Mouse (Mus musculus) lung, embryonic 14.5 days (tissue): ENCODE results near the gene Hsd17b12. TPM values are rescaled to one million over a fixed set of nuclear protein-coding genes. Genes with fewer than 3 reads are reported as not detected.

Source experiments
- ATAC-seq: fragments of 200-750 bp; cut with Nextera tagmentation; 2 replicates; pipeline ENCODE4 v1.8.0; 2017; ENCODE audit warnings: mild to moderate bottlenecking, moderate TSS enrichment, moderate library complexity; ENCODE audit not compliant: insufficient read depth
- DNase-seq: peaks from one replicate; pipeline ENCODE4 v3.0.0-alpha.2; 2015
- H3K27ac ChIP-seq: fragments of 300-500 bp; sonication (generic); 2 replicates; pipeline ENCODE4 v1.5.1; 2014; ENCODE audit warnings: low read depth, mild to moderate bottlenecking, moderate library complexity
- H3K27me3 ChIP-seq: fragments of 300-500 bp; sonication (generic); 2 replicates; pipeline ENCODE4 v1.6.1; 2014; ENCODE audit warnings: low read length, control low read depth; ENCODE audit not compliant: insufficient read depth
- H3K36me3 ChIP-seq: fragments of 300-500 bp; sonication (generic); 2 replicates; pipeline ENCODE4 v1.6.1; 2014; ENCODE audit warnings: control low read depth; ENCODE audit not compliant: insufficient read depth
- H3K4me1 ChIP-seq: fragments of 300-500 bp; sonication (generic); 2 replicates; pipeline ENCODE4 v1.6.1; 2014; ENCODE audit warnings: antibody characterized with exemption, control low read depth; ENCODE audit not compliant: insufficient read depth
- H3K4me2 ChIP-seq: fragments of 300-500 bp; sonication (generic); 2 replicates; pipeline ENCODE4 v1.6.1; 2014; ENCODE audit warnings: mild to moderate bottlenecking
- H3K4me3 ChIP-seq: fragments of 300-500 bp; sonication (generic); 2 replicates; pipeline ENCODE4 v1.5.1; 2014; ENCODE audit warnings: low read depth, low read length
- H3K9ac ChIP-seq: fragments of 300-500 bp; sonication (generic); 2 replicates; pipeline ENCODE4 v1.6.1; 2014
- H3K9me3 ChIP-seq: fragments of 300-500 bp; sonication (generic); 2 replicates; pipeline ENCODE4 v1.6.1; 2016; ENCODE audit warnings: low read depth, low read length, control low read depth
- CTCF ChIP-seq: IDR thresholded peaks from 2 replicates; pipeline ENCODE4 v1.5.1; 2016; ENCODE audit warnings: antibody characterized with exemption, low read depth
- WGBS: fragments of 180-500 bp; shearing (Covaris S2); extraction: QIAGEN DNeasy Blood & Tissue Kit; methylation state at CpG from one replicate; pipeline ENCODE4 v1.1.7; 2014; 5-methylcytosine and 5-hydroxymethylcytosine counted together
- polyA plus RNA-seq: library from polyadenylated mRNA; unstranded; fragments of >200 nt; fragmentation: Nextera tagmentation; extraction: Ambion mirVana; gene quantifications from 2 replicates; pipeline ENCODE4 v1.2.1, GENCODE M21; 2014

Hsd17b12 gene
- polyA plus RNA-seq, 1 experiment from 2014 or later = 127 TPM

- Histone ChIP-seq H3K9me3 (no peaks in the 10 kb centered on the region), H3K36me3 (no peaks in the 10 kb centered on the region), H3K4me1 (no peaks in the 10 kb centered on the region), H3K9ac (no peak overlapping the region), H3K27ac (no peak overlapping the region), H3K4me2 (no peak overlapping the region), H3K4me3 (no peak overlapping the region), H3K27me3 (no peaks in the 10 kb centered on the region)
- DNase-seq (no peak), ATAC-seq (no peak)
- no peak for TF ChIP-seq CTCF
- 93% methylated on average over 2 of the region's 2 CpGs for WGBS
Observed at GRCm38 (mm10) chr2:94103758-94104157, 54.0 kb downstream of the Hsd17b12 start.

- H3K27me3 ChIP-seq = no peaks in the 10 kb centered on the region
- no peak for TF ChIP-seq CTCF
- WGBS = 86% methylated on average over 1 of the region's 1 CpGs
- H3K4me2 ChIP-seq = no peak overlapping the region
- H3K36me3 ChIP-seq = no peaks in the 10 kb centered on the region
- no peak overlapping the region for H3K9ac ChIP-seq
- no peak overlapping the region for H3K4me3 ChIP-seq
- DNase-seq (no peak), ATAC-seq (no peak)
- no peaks in the 10 kb centered on the region for H3K9me3 ChIP-seq
- no peak overlapping the region for H3K27ac ChIP-seq
- H3K4me1 ChIP-seq = no peaks in the 10 kb centered on the region
Observed at GRCm38 (mm10) chr2:94089901-94090300, 67.9 kb downstream of the Hsd17b12 start.

GRCm38 (mm10) chr2:94069482-94069881 lies 88.3 kb downstream of the Hsd17b12 start:
- no peak overlapping the region for H3K4me3 ChIP-seq
- H3K36me3 ChIP-seq = no peaks in the 10 kb centered on the region
- DNase-seq (no peak), ATAC-seq (no peak)
- H3K9me3 ChIP-seq = no peaks in the 10 kb centered on the region
- H3K9ac ChIP-seq = no peak overlapping the region
- no peaks in the 10 kb centered on the region for H3K27me3 ChIP-seq
- H3K27ac ChIP-seq = no peak overlapping the region
- WGBS = 75% methylated on average over 5 of the region's 5 CpGs
- peak; percentile 35 for TF ChIP-seq CTCF
- no peak overlapping the region for H3K4me2 ChIP-seq
- H3K4me1 ChIP-seq = no peaks in the 10 kb centered on the region

- Histone ChIP-seq H3K4me2 (no peak overlapping the region), H3K9me3 (no peaks in the 10 kb centered on the region), H3K36me3 (no peaks in the 10 kb centered on the region), H3K27ac (no peak overlapping the region), H3K27me3 (no peaks in the 10 kb centered on the region), H3K4me3 (no peak overlapping the region), H3K4me1 (no peaks in the 10 kb centered on the region), H3K9ac (no peak overlapping the region)
- no peak for TF ChIP-seq CTCF
- no peak for DNase-seq
- WGBS = 75% methylated on average over 5 of the region's 5 CpGs
- ATAC-seq = no peak
Observed at GRCm38 (mm10) chr2:94066540-94067135, 91.1 kb downstream of the Hsd17b12 start.

- Histone ChIP-seq H3K4me1 (no peaks in the 10 kb centered on the region), H3K36me3 (no peaks in the 10 kb centered on the region), H3K27ac (no peak overlapping the region), H3K9me3 (no peaks in the 10 kb centered on the region), H3K4me3 (no peak overlapping the region), H3K4me2 (no peak overlapping the region), H3K9ac (no peak overlapping the region), H3K27me3 (no peaks in the 10 kb centered on the region)
- no peak for TF ChIP-seq CTCF
- no peak for DNase-seq
- no peak for ATAC-seq
- WGBS = 43% methylated on average over 7 of the region's 7 CpGs
Observed at GRCm38 (mm10) chr2:94066120-94066519, 91.6 kb downstream of the Hsd17b12 start.

- Histone ChIP-seq H3K27me3 (no peaks in the 10 kb centered on the region), H3K4me3 (no peak overlapping the region), H3K9ac (no peak overlapping the region), H3K27ac (no peak overlapping the region), H3K9me3 (no peaks in the 10 kb centered on the region), H3K4me1 (no peaks in the 10 kb centered on the region), H3K4me2 (no peak overlapping the region), H3K36me3 (no peaks in the 10 kb centered on the region)
- DNase-seq = no peak
- TF ChIP-seq CTCF = no peak
- ATAC-seq = no peak
- WGBS = 87% methylated on average over 4 of the region's 4 CpGs
Observed at GRCm38 (mm10) chr2:94062791-94063190, 95.0 kb downstream of the Hsd17b12 start.

- Histone ChIP-seq H3K36me3 (no peaks in the 10 kb centered on the region), H3K4me3 (no peak overlapping the region), H3K9me3 (no peaks in the 10 kb centered on the region), H3K27me3 (no peaks in the 10 kb centered on the region), H3K4me2 (no peak overlapping the region), H3K4me1 (no peaks in the 10 kb centered on the region), H3K9ac (no peak overlapping the region), H3K27ac (no peak overlapping the region)
- TF ChIP-seq CTCF = peak; percentile 52
- 77% methylated on average over 5 of the region's 5 CpGs for WGBS
- peak; percentile 53 for DNase-seq
- ATAC-seq = no peak
Observed at GRCm38 (mm10) chr2:94059459-94059858, 98.3 kb downstream of the Hsd17b12 start.

- Histone ChIP-seq H3K27ac (no peak overlapping the region), H3K9ac (no peak overlapping the region), H3K27me3 (no peaks in the 10 kb centered on the region), H3K36me3 (no peaks in the 10 kb centered on the region), H3K9me3 (no peaks in the 10 kb centered on the region), H3K4me2 (no peak overlapping the region), H3K4me3 (no peak overlapping the region), H3K4me1 (no peaks in the 10 kb centered on the region)
- ATAC-seq (peak; percentile 75; the same call in 1 of the 2 replicates), DNase-seq (peak; percentile 79)
- peak; percentile 80 for TF ChIP-seq CTCF
Observed at GRCm38 (mm10) chr2:94054813-94055212, 103.0 kb downstream of the Hsd17b12 start.
